Mouse (Mus musculus): ENCODE results near the gene Gm609.
"Not testable (repeated sequence)": the region's sequence is repeated elsewhere in the genome, so short reads cannot be mapped to it uniquely, and the experiment has no call there.

Gene Gm609

DNA sequence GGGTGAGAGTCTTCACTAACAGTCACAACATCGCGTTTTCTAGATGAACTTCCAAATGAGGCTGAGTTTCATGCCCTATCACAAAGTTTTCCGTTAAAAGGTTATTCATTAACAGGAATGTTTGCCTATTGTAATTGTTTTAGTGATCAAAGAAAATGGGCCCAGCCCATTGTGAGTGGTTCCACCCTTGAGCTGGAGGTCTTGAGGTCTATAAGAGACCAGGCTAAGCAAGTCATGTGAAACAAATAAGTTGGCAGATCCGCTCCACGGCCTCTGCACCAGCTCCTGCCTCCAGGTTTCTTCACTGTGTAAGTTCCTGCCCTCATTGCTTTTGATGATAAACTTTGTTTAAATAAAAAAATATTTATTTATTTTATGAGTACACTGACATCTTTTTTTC is at the start of gene Gm609:
TSS of gene Gm609 (minus strand) at position 43 of the 400 bp plus-strand sequence.
- no peak for DNase-seq (ENCODE audit: low spot score)

DNA sequence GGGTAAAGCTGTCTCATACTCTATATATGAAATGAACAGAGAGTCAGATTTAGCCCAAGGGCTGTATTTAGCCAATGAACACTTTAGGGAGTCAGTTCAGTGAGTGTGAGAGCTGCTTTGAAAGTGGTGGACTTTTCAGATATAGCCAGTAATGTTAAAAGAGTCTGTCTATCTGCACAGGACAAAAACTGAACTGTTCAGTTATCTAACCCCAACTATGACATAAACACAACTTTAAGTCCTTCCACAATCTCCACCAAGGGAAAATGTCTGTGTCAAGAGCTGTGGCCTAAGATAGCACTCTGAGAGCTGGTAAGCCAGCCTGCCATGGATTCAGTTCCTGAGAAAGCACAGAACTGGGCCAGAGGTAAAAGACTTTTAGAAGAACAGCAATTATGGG is 49.3 kb upstream of the Gm609 start:
- no peak for DNase-seq (ENCODE audit: low spot score)

DNA sequence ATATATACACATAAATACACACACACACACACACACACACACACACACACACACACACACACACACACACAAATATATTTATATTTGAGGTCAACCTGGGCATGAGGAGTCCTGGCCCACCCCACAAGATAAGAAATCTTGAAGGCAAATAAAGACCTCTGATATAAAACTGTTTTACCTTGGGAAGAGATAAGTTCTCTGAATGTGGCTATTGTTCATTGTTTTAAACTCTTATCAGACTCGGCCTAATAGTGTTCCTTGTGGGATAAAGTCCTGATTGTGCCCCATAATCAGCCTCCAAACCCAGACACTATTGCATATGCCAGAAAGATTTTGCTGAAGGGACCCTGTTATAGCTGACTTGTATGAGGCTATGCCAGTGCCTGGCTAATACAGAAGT is 45.6 kb upstream of the Gm609 start:
- not testable (repeated sequence) for DNase-seq (ENCODE audit: low spot score)

DNA sequence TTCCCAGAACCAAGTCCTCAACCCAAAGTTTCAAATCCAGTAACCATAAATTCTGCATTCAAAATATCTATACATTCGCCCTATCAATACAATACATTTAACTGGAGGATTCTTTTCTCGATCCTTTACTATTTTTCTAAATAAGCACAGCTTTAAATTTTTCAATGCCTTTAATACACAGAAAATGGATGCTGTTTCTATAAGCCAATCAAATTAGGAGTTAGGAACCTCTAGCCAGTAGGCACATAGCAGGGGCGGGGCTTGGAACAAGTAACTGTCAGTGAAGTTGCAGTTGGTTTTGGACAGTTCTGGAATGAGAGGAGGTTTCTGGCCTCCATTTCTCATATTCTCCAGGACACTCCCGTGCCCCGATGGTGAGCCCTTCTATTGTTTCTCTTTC is 42.2 kb upstream of the Gm609 start, which contains the start of gene Slc9c1:
TSS of gene Slc9c1 (plus strand) at position 301 of the 400 bp plus-strand sequence.
- DNase-seq (ENCODE audit: low spot score) = no peak

DNA sequence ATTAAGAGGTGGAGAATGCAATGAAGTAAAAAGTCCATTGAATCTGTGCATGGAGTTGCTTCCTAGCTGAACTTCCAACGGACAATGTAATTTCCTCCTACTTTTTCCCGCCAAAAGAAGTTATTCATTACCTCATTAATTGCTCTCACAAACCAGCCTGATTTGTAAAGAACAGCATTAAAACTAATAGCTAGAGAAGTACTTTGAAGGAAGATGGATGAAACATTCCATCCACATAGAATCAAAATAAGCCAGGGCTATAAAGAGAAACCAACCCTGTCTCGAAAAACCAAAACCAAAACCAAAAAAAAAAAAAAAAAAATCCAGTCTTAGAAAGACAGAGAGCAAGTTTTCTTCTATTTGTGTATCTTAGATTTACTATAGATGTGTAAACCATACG is 39.2 kb upstream of the Gm609 start, which contains the start of gene Gm17783:
TSS of gene Gm17783 (minus strand) at position 101 of the 400 bp plus-strand sequence.
- no peak for DNase-seq (ENCODE audit: low spot score)

DNA sequence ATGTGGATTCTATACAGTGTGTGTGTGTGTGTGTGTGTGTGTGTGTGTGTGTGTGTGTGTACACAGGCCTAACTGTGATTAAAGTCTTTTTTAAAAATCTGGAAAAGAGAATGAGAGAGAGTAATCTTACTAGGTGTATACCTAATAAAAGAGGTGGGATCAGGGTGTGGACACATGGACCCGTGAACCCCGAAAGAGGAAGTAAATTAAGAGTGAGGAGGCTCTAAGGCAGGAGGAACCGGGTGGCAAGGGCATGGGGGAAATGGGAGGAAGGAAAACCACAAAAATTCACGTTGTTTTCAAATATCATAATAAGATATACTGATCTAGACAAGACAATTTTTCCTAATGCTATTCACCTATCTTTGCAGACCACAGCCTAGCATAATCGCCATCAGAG is 32.8 kb upstream of the Gm609 start:
- DNase-seq (ENCODE audit: low spot score) = no peak

DNA sequence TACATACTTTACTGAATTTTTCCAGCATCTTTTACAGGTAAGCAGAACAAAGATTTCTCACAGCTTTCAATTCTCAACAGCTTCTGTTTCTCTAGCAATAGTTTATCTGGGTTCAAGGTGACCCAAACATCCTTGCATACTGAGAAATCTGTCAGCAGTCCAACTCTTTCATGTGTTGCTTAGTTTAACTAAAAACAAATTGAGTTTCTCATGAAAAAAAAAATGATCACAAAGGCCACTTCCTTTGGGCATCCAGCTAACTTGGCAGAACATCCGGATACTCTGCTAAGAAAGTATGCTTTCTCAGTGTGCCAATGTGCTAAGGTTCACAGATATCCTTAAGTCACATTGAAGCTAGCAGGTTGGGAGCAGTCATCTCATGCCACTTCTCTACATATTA is 2.6 kb upstream of the Gm609 start:
- DNase-seq (ENCODE audit: low spot score) = no peak

DNA sequence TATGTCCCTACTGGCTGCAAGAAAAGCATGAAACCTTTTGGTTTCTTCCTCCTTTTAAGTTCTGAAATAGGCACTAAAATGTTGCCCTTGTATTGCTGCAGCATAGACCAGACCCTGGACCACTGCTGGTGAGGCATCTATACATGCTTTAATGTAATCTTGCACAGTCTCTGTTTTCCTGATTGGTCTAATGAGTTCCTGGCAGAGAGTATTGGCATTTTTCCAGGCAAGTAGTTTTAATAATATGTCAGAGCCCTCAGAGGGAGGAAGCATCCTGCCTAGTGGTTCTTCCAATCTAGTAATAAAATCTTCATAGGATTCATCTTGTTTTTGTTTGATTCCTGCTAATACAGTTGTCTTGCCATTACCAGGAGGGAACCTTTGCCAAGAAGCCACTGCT is 15.8 kb downstream of the Gm609 start:
- no peak for DNase-seq (ENCODE audit: low spot score)

DNA sequence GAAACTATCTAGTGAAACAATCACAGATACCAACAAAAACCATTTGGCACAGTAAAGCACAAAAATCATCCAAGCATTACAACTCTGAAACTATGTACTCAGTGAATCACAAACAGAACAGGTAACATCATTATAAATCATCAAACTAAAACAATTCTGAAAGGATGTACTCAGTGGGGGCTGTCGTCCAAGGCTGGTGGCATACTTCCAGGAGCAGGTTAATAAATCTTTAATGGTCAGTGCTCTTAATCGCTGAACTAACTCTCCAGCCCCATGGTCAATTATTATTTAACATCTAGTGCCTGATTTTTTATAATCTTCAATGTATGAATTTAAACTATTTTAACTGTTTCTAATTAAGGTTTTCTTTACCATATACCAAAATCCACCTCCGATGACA is 20.9 kb downstream of the Gm609 start:
- DNase-seq (ENCODE audit: low spot score) = not testable (repeated sequence)

DNA sequence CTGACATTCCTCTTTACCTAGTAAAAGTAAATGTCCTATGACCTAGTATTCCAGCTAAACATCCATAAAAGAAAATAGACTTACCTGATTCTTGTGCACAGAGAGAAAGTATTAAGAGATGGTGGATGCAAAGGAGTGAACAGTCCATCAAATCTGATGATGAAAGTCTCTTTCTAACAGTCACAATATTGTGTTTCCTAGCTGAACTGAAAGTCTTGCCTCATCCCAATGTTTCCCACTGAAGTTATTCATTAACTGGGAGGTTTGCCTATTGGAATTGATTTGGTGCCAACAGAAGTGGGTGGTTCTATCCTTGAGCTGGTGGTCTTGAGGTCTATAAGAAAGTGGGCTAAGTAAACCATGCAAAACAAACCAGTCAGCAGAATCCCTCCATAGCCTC is 38.0 kb downstream of the Gm609 start:
- no peak for DNase-seq (ENCODE audit: low spot score)

DNA sequence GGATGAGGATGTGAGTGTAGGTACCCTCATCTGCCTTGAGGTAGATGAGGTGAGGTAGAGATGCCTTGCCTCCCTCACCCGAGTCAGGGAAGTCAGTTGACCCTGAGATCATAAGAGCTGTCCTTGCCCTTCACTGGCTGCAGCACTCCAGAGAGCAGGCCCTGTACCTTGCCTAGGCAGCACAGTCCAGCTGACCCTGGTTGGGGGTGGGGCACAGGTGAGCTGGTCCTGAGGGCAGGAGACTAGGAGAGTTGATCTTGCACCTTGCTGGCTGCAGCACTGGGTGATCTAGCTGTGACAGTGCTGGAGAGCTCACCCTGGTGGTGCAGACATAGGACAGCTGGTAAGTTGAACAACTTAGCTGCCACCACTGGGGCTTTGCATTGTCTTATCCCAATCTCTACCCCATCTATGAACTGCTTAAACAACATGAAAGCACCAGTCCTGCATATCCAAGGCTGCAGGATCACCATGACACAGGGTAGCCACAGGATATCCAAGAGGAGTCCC is 55.5 kb downstream of the Gm609 start:
- no peak for DNase-seq (ENCODE audit: low spot score)

DNA sequence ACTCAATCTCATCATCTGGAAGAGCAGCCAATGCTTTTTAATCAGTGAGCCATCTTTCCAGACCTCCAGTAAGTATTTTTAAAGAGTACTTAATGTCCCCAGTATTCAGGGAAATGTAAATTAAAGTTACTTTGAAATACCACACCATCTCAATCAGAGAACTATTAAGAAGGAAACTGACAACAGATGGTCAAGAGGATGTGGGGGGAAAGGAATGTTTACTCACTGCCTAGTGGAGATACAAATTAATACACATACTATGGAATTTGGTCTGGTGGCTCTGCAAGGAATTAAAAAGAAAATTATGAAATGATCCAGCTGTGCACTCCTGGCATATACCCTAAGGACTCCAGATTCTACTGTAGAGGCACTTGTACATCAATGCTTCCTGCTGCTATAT is 57.2 kb downstream of the Gm609 start:
- no peak for DNase-seq (ENCODE audit: low spot score)

DNA sequence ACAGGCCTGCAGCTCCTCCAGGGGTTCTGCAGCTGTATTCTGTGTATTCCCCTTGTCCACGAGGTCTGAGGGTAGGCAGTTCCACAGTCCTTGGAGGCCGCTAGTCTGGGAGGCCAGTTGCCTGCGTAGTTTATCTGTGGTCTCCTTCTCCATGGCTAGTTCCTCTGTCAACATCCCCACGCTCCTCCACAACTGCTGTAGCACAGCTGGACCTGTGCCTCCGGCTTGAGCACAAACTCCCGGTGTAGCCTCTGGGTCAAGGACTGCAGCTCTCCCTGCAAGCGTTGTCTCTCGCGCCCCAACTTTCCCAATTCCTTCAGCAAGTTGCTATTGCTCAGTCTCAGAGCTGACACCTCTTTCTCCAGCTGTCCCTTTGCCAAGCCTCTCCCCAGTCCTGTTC is 65.1 kb downstream of the Gm609 start:
- no peak for DNase-seq (ENCODE audit: low spot score)

DNA sequence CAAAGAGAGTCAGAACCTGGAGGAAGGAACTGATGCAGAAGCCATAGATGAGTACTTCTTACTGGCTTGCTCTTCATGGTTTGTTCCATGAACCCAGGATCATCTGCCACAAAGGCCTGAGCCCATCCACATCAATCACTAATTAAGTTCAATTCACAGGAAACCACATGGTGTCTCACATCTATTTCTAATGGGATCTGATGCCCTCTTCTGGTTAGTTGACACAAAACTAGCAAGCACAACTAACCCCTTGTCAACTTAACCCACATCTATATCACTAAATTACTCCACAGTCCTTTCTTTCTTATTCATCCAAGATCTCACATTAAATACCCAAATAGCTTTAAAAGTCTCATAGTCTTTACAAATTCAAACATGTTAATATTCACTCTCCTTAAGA is 79.3 kb downstream of the Gm609 start:
- DNase-seq (ENCODE audit: low spot score) = no peak

DNA sequence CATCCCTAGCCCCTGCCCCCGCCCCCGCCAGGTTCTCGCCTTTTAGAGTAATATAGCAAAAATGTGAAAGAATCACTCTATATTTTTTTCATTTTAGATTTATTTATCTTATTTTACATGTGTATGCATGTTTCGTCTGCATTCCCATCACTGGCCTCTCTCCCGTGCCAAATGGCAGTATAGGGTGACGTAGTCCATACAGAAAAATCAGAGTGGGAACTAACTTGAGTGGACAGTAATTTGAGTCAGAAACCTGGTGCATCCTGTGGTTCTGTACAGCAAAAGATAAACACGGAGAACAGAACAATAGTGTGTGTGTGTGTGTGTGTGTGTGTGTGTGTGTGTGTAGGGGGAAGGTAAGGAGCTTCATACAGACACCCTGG is 83.7 kb downstream of the Gm609 start:
- not testable (repeated sequence) for DNase-seq (ENCODE audit: low spot score)

DNA sequence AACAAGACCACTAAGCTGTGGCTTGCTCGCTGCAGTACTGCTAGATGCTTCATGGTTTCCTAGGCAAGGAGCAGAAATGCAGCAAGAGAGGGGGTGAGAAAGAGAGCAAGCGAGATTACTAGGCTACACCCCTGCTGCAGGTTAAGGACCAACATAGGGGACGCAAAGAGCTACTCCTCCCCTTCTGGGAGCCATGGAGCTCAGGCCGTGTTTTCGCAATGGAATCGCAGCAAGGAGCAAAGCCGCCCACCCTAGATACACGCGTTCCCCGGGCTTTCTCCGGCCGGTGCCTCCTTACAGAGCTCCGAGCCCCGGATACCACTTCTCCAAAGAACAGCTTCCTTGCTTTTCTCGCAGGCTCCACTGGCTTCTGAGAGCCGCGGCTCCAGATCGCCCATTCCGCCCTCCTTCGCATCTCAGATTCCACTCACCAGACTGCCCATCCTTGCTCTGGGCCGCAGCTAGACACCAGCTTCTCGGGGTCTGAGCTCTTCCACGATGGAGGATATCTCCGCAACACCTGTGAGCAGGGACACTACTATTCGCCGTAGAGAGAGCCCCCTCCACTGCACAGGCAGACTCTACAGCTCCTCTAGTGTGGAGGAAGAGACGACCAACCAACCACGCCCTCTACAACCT is 84.2 kb downstream of the Gm609 start, which contains the start of gene Cd200:
TSS of gene Cd200 (minus strand) at position 629 of the 639 bp plus-strand sequence.
- no peak for DNase-seq (ENCODE audit: low spot score)

DNA sequence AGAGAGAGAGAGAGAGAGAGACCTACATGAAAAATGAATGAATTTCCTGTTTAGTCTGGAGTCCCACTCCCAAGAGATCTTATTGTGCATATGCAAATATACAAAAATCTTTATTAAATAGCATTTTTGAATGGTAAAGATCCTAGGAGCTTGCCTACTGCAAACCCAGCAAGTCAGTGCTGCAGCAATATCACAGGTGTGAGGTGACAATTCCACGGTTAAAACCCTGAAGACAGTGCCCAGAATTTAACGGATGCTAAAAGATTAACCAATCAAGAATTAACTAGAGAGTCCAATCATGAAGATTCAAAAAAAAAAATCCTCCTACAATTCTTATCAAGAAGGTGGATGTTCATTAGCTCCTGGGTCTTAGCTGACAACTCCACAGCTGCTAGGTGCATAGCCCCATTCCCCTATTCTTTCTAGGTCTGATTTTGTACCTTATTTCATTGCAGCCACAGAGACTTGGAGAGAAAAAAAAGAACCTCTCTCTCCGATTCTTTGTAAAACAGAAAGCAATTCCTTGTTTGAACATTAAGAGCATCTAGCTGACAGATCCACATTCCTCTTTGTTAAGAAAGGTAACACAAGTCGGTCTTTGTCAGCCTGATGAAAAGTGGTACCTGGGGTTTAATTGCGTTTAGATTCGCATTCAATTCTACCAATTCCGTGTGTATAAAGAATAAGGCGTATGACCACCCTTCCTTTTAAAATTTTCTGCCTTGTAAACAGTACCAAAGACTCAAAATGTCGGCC is 84.9 kb downstream of the Gm609 start:
- DNase-seq (ENCODE audit: low spot score) = no peak

DNA sequence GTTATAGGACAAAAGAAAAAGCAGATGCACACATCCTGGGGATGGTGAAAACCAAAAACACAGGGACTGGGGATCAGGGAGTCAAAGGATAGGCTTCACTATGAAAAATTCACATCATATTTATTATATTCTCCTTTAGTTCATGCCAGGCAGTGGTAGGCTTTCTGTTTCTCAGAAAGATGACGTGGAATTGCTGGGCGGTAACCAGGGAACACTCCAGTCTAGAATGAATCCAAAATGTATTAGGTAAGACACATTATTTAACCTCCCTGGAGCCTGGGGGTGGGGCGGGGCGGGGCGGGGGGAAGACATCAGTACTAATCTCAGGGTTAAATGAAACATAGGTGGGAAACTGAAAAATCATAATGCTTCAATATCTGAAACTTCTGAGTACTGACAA is 85.7 kb downstream of the Gm609 start:
- no peak for DNase-seq (ENCODE audit: low spot score)

DNA sequence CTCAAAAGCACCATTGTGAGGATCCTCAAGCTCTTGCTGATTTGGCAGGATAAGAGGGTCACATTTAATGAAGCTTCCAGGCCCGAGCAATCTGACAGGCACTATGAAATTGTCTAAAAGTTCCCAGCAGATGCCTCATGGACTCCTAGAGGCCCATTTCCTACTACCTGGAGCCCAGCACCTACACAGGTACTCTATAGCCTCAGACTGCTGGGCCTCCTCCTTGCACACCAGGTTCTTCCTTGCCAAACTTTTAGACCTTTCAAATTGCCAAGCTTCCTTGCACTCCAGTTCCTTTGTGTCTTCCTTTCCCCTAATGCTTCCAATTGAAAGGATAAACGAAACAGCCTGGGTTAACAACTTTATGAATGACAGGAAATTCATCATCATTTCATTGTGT is 89.8 kb downstream of the Gm609 start:
- DNase-seq (ENCODE audit: low spot score) = no peak

DNA sequence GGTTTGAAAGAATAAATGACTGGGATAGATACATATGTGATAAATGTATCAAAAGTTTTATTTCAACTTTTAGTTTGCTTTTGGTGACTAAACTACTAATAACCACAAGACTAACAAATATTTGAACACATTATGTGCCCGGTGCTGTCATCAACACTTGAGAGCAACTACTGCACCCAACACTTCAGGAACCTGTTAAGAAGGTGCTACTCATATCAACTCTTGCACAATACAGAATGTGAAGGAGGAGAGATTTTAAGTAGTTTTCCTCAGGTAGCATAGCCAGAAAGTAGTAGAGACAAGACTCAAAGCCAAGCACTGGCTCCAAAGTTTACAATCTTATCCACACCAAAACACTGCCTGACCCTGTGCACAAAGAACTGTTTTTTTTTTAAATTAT is 90.7 kb downstream of the Gm609 start:
- no peak for DNase-seq (ENCODE audit: low spot score)

DNA sequence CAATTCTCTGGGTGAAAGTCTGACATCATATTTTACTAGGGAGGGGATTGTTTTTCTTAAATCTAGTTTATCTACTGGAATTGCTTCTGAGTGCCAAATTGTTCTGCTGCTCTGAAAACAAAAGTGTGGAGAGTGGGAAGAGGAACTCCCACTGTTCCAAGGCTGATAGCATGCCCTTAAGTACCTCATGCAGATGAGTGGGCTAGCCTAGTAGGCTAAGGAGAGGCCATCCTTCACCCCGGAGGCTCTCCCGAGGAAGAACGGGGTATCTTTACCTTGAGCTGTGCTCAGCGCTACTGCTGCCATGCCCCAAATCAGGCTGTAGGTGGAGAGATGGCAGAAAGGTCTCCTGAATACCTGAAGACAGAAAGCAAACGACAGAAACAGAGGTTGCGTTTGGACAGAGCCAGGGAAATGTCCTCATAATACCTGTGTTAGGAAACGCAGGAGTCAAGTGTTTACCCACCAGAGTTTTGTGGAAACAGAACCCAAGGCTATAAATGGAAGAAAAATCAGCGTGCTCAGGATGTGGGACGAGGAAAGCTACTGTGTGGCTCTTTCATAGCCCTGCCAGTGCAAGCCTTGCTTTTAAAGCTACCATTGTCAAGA is 92.7 kb downstream of the Gm609 start:
- no peak for DNase-seq (ENCODE audit: low spot score)

DNA sequence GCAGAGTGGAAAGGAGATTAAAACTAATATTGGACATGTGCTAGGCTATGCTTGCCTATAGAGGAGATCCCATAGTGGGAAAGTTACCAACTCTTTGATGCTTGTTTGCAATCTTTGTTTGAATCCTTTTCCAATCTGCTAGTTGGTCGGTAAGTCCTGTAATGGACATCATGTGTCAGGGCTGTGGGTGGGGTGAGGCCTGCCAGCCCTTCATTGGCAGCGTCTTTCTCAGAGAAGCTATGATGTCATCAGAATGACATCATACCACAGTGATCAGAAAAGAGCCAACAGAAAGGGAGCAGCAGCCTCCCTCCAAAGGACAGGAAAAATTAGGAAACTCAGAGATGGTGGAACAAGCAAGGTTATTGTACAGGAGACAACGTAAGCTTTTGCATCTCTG is 93.4 kb downstream of the Gm609 start:
- no peak for DNase-seq (ENCODE audit: low spot score)

DNA sequence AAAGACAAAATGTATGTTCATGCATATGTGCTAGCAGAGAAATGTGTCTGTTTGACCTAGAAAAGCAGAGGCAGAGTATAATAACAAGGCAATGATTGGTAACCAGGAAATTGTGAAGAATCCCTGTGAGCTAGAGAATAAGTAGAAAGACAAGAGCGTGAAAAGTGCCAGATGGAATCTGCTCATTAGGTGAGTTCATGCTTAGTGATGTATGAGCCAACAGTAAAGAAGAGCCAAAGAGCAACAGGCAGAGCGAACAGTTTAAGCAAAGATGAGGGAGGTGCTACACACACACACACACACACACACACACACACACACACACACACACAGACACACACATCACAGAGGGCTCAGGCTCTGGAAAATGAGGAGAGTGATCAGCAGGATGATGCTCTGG is 95.3 kb downstream of the Gm609 start:
- DNase-seq (ENCODE audit: low spot score) = no peak

Measured in urinary bladder, postnatal 10 days (tissue).